Mouse (Mus musculus) spleen, adult 2 months (tissue): Measurements from ENCODE around the gene Olfr967. TPM values are rescaled to one million over a fixed set of nuclear protein-coding genes. Genes with fewer than 3 reads are reported as not detected.

ENCODE experiments used
- DNase-seq, 2 experiments: peaks; one replicate each; pipeline versions ENCODE4 v3.0.0 to v3.0.0-alpha.2; 2012 to 2021; ENCODE audit warnings: low spot score in 2 of 2, low read depth in 1 of 2
- H3K27ac ChIP-seq: fragments of 200-500 bp; 2 replicates; pipeline ENCODE4 v1.5.1; 2012; ENCODE audit warnings: low read length, inconsistent platforms; ENCODE audit not compliant: insufficient read depth
- H3K27me3 ChIP-seq: fragments of 200-500 bp; 2 replicates; pipeline ENCODE4 v1.6.1; 2012; ENCODE audit warnings: mild to moderate bottlenecking, moderate library complexity, low read length, inconsistent platforms; ENCODE audit not compliant: control insufficient read depth, insufficient read depth
- H3K36me3 ChIP-seq: fragments of 200-500 bp; 2 replicates; pipeline ENCODE4 v1.6.1; 2012; ENCODE audit warnings: mild to moderate bottlenecking, low read length, inconsistent platforms; ENCODE audit not compliant: control insufficient read depth, insufficient read depth
- H3K4me1 ChIP-seq: fragments of 200-500 bp; 2 replicates; pipeline ENCODE4 v1.6.1; 2011; ENCODE audit warnings: inconsistent platforms; ENCODE audit not compliant: control insufficient read depth, insufficient read depth, insufficient read length
- H3K4me3 ChIP-seq: fragments of 200-500 bp; 2 replicates; pipeline ENCODE4 v1.5.1; 2011; ENCODE audit warnings: mild to moderate bottlenecking, inconsistent platforms; ENCODE audit not compliant: insufficient read depth, insufficient read length; ENCODE audit errors: extremely low read depth
- CTCF ChIP-seq: fragments of 200-500 bp; IDR thresholded peaks from 2 replicates; pipeline ENCODE4 v1.5.1; 2011; ENCODE audit warnings: mild to moderate bottlenecking, inconsistent platforms; ENCODE audit not compliant: insufficient read depth, insufficient read length, insufficient replicate concordance; ENCODE audit errors: extremely low read depth
- POLR2A ChIP-seq: fragments of 200-500 bp; IDR thresholded peaks from 2 replicates; pipeline ENCODE4 v1.6.1; 2011; ENCODE audit warnings: low read depth, low read length, inconsistent platforms
- WGBS: fragments of 180-500 bp; shearing (Covaris S2); methylation state at CpG from one replicate; pipeline ENCODE4 v1.1.7; 2018; 5-methylcytosine and 5-hydroxymethylcytosine counted together
- polyA plus RNA-seq: library from polyadenylated mRNA; depleted of rRNA; stranded (reverse); fragments of >200 nt; gene quantifications from 2 replicates; pipeline ENCODE4 v1.2.3, GENCODE M21; 2012; rRNA removed

Gene Olfr967
- polyA plus RNA-seq, 1 experiment = not detected

DNA sequence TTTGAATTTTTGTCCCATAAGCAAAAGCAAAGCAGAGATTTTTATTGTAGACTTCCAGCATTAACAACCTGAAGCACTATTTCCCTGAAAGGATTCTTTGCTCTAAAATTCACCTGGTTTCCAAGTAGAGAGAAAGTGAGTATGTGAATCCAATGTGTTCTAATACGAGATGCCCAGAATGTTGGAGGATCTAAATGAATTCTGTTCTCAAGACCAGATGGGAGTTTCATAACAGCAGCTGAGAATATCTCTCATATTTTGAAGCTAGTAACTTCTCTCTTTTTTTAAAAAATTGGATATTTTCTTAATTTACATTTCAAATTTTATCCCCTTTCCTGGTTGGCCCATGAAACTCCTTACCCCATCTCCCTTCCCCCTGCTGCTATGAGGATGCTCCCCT, 379 bp downstream of the Olfr967 start:
- H3K27me3 ChIP-seq = no peaks in the 10 kb centered on the region
- H3K27ac ChIP-seq = no peak overlapping the region
- no peak overlapping the region for H3K4me3 ChIP-seq
- H3K36me3 ChIP-seq = no peaks in the 10 kb centered on the region
- H3K4me1 ChIP-seq = no peaks in the 10 kb centered on the region
- TF ChIP-seq POLR2A (no peak), CTCF (no peak)
- DNase-seq = no peak
- WGBS = 81% methylated on average over 1 of the region's 1 CpGs

DNA sequence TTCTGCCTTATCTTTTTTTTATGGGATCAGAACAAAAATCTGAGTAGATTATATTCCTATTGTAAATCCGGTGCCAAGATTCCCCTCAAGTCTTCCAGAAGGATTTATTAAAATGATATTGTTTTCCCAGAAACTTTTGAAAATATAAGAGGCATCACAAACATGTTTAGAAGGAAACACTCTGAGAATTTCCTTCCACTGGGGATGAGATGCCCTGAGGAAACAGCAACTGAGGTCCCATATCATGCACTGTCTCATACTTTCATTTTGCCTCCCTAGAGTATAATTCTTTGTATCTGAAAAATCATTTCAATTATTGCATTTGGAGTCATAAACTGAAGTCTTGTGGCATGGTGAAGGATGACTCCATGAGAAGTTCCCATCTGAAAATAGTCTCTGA, 37.1 kb downstream of the Olfr967 start, which contains the start of gene Olfr968:
TSS of gene Olfr968 (minus strand) at position 101 of the 400 bp plus-strand sequence.
- WGBS = 78% methylated on average over 1 of the region's 1 CpGs
- Histone ChIP-seq H3K27me3 (no peaks in the 10 kb centered on the region), H3K4me3 (no peak within 1 kb of the TSS), H3K4me1 (no peaks in the 10 kb centered on the region), H3K36me3 (no peaks in the 10 kb centered on the region), H3K27ac (no peak within 1 kb of the TSS)
- TF ChIP-seq CTCF (no peak), POLR2A (no peak)
- DNase-seq = no peak

DNA sequence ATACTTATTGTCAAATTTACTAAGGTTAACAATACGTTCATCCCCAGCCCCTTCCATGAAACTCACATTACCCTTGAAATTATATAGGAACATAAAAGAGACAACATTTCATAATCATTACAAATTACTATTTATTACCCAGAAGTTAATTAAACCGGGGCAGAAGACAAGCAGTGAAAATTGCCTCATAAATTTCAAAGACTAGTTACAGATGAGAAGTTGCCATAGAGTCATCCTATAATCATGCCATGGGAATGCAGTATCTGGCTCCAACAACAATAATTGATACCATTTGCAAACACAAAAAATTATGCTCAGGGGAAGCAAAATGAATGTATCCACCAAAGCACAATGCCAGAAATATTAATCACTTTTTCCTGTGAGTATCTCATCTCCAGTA, 44.5 kb downstream of the Olfr967 start, which contains the start of gene Olfr969:
TSS of gene Olfr969 (plus strand) at position 388 of the 400 bp plus-strand sequence.
- 86% methylated on average over 2 of the region's 2 CpGs for WGBS
- Histone ChIP-seq H3K27me3 (no peaks in the 10 kb centered on the region), H3K27ac (no peak within 1 kb of the TSS), H3K36me3 (no peaks in the 10 kb centered on the region), H3K4me1 (no peaks in the 10 kb centered on the region), H3K4me3 (no peak within 1 kb of the TSS)
- no peak for DNase-seq
- TF ChIP-seq POLR2A = no peak

Other genes starting within 250 kb of the Olfr967 start
- gene Olfr957, start 230.4 kb upstream of the Olfr967 start, polyA plus RNA-seq = not detected in 2 replicates
- gene Olfr958, start 192.2 kb upstream of the Olfr967 start, polyA plus RNA-seq = not detected in 2 replicates
- gene Olfr959, start 170.7 kb upstream of the Olfr967 start, polyA plus RNA-seq = not detected in 2 replicates
- gene AW551984, start 141.8 kb upstream of the Olfr967 start, polyA plus RNA-seq = not detected in 2 replicates
- not detected in 2 replicates for gene Olfr148, start 135.6 kb upstream of the Olfr967 start, polyA plus RNA-seq
- not detected in 2 replicates for gene Olfr960, start 124.9 kb upstream of the Olfr967 start, polyA plus RNA-seq
- gene Olfr961, start 101.2 kb upstream of the Olfr967 start, polyA plus RNA-seq = not detected in 2 replicates
- gene Olfr963, start 79.0 kb upstream of the Olfr967 start, polyA plus RNA-seq = not detected in 2 replicates
- gene Olfr149, start 39.1 kb upstream of the Olfr967 start, polyA plus RNA-seq = not detected in 2 replicates
- not detected in 2 replicates for gene Olfr965, start 34.9 kb upstream of the Olfr967 start, polyA plus RNA-seq
- gene Olfr150, start 15.3 kb upstream of the Olfr967 start, polyA plus RNA-seq = not detected in 2 replicates
- gene Olfr968, start 37.0 kb downstream of the Olfr967 start, polyA plus RNA-seq = not detected in 2 replicates
- gene Olfr969, start 44.7 kb downstream of the Olfr967 start, polyA plus RNA-seq = not detected in 2 replicates
- not detected in 2 replicates for gene Olfr970, start 62.6 kb downstream of the Olfr967 start, polyA plus RNA-seq
- gene Olfr971, start 90.6 kb downstream of the Olfr967 start, polyA plus RNA-seq = not detected in 2 replicates
- not detected in 2 replicates for gene Olfr972, start 120.2 kb downstream of the Olfr967 start, polyA plus RNA-seq
- not detected in 2 replicates for gene Olfr229, start 161.1 kb downstream of the Olfr967 start, polyA plus RNA-seq
- gene Olfr974, start 191.3 kb downstream of the Olfr967 start, polyA plus RNA-seq = not detected in 2 replicates
- gene Olfr975, start 205.8 kb downstream of the Olfr967 start, polyA plus RNA-seq = not detected in 2 replicates
- not detected in 2 replicates for gene Olfr976, start 214.9 kb downstream of the Olfr967 start, polyA plus RNA-seq
- gene Olfr978, start 245.9 kb downstream of the Olfr967 start, polyA plus RNA-seq = not detected in 2 replicates